Mouse (Mus musculus) mouse embryonic stem cell (cell line): Measurements from ENCODE around the gene Tstd2.

ENCODE experiments used
- in situ Hi-C, 2 experiments: fragments of 300-500 bp; cut with MboI; formaldehyde crosslinking; loops; 1 replicate in 1 of 2; 3 replicates in 1 of 2; pipeline ENCODE4 v1.14.3; 2019 to 2020; ENCODE audit warnings: low sequenced_read_pairs in 2 of 2, low pct_unique_long_range_greater_than_20kb in 1 of 2, mixed read lengths in 1 of 2; ENCODE audit not compliant: unreplicated experiment in 1 of 2

Tstd2 gene

DNA sequence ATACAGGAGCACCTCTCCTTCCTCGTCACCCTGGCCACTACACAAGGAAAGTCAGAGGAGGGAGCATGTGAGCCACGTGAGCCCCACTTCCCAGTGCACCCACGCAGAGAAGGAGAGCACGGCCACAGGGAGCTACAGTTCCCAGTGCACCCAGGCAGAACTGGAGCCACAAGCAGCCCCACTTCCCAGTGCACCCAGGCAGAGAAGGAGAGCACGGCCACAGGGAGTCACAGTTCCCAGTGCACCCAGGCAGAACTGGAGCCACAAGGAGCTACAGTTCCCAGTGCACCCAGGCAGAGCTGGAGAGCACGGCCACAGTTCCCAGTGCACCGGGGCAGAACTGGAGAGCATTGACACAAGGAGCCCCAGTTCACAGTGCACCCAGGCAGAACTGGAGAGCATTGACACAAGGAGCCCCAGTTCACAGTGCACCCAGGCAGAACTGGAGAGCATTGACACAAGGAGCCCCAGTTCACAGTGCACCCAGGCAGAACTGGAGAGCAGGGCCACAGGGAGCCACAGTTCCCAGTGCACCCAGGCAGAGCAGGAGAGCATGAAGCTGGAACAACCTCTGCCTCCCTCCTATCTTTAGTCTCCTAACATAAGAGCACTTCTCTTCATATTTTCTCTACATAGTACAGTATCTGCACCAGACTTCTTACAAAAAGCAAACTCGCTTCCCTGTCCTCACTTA is 9.0 kb downstream of the Tstd2 start:
- in situ Hi-C loops = loop anchor here in 1 of 2 experiments (10.0 kb wide), 1 partner anchor 55 kb away; no protein-coding TSS in a partner anchor

DNA sequence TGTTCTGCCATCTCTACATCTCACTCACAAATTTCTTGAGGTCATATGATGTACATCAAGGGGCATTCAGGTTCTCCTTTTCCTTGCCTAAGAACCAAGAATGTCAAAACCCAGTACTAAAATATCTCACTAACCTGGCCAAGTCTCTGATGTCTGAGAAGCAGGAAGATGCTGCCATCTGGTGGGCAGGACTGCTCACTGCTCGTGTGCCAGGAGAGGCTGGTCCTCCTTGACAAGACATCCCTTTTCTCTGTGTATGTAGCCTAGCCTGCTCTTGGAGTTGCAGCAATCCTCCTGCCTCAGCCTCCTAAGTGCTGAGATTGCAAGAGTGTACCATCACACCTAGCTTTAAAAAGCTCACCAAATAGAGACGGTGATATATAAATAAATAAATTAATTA is 12.0 kb downstream of the Tstd2 start:
- in situ Hi-C loops = no loop called here

DNA sequence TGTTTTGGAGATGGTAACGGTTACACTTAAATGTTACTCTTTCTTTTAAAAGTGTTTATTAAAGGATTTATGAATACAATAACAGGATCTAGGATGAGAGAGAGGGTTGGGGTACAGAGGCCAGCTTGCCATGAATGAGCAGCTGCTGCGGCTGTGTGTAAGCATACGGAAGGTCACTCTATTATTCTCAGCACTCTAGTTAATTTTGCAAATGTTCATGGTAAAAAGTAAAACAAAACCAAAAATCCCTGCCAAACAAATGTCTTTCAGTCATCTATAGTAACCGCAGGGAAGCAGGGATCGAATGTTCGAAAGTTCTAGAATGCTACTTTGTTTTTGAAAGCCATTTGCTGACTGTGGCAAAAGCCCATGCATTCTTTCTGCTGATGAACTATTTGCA is 15.1 kb downstream of the Tstd2 start:
- in situ Hi-C loops = no loop called here

DNA sequence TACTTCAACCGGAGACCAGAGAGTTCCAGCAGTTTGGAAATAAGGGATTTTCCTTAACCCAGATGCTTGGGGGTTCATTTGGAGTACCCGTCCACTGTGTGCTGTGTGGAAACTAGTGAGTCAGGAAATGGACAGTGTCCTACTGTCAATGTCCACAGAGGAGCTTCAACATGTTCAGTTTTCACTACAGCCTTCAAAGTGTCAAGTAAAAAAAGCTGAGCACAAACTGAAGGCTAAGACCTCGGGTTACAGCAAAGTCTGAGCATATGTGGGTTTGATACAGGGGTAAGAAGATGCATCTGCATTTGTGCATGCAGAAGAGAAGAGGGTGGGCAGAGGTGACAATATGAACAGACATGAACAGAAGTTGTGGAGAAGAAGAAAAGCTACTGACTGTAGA is 17.7 kb downstream of the Tstd2 start:
- in situ Hi-C loops = no loop called here

DNA sequence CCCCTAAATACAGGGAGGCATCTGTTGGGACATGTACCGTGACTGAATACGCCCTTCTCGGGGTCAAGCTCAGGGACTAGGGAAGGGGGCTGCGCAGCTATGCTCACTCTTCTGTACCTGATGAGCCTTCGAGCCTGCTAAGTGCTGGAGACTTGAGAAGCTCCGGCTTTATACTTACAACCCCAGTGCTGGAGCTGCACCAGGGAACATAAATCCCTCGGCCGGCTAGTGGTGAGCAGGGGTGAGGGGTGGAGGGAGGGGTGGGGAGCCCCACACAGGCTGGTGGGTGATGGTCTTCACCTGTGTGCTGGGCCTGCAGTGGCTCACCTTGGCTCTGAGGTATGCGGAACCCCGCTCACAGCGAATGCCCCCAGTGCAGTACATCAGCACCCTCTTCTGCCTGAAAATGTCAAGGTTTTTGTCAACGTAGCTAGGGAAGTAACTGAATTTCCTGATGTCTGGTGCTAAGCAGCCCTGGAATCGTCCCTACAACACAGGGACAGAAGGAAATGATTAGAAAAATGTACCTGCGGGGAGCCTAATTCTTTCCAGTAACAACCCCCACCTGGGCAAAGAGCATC is 18.9 kb downstream of the Tstd2 start:
- in situ Hi-C loops = no loop called here

DNA sequence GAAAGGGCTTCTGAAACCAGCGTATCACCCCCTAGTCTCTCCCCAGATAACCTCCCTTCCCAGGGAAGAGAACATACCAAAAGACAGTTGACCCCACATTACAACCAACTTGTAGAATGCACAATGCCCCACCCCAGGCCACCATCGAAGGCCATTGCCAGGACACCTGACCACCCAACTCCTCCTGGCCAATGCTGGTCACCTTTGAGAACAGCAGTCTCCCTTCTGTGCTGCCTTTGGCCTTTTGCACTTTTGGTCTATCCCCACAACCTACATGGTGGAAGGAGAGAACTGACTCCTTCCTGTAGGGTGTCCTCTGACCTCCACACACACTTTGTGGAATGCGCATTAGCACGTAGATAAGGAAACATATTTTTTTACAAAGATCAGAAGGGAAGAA is 21.0 kb downstream of the Tstd2 start:
- in situ Hi-C loops = no loop called here

DNA sequence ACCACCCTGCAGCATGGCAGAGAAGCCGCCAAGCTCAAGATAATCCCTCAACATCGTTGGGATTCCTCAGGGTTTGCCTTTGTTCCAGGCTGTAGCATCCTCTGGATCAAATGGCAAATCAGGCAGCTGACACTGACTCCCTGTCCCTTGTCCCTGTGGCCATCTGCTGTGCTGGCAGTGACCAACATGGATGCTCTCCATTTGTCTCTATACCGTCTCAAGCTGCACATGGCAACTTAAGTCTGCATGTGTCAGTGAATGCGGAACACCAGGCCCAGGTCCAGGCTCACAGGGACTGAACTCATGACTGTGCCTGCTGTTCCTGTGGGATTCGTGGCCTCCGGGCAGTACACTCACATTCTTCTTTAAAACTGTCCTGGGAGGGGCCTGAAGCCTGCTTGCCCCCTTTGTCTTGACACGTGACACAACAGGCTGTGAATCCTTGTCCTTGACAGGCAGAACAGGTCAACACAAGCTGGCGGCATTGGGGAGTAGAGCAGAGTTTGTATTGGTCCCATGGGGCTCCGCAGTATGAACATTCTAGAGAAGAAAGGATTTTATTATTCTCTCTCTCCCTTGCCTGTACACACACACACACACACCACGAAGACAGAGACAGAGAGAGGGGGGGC is 21.8 kb downstream of the Tstd2 start:
- in situ Hi-C loops = no loop called here

DNA sequence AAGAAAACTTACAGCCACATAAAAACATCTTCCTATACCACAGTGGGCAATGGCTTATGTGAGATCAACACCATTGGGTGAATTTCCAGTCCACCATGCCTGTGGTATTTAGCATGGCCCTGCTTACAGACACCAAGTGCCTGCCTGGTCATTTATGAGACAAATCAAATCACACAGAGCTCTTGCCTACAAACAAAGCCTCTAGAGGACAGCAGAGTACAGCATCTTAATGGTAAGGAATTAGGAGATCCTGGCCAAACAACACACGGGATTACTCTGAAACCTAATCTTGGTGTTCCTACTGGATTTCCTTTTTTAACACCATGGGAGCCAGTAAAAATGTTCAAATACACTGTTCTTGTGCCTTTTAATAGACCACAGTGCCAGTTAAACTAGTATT is 23.2 kb downstream of the Tstd2 start:
- in situ Hi-C loops = no loop called here

DNA sequence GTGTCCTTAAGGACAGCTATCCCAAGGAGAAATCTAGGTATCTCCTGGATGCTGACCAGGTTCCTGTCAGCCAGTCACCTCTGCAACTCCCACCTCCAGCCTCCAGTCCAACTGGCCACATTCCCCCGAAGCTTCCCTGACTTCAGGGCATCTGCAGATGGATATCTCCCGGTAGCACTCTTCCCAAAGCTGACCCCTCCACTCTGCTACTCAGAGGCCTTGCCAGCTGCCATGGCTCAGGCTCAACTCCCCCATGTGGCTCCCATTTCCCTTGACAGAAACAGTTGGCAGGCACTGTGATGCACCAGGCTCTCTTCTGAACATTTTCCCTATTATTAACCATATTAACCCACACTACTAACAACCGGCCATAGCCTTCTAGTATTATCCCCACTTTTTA is 27.1 kb downstream of the Tstd2 start:
- in situ Hi-C loops = no loop called here

DNA sequence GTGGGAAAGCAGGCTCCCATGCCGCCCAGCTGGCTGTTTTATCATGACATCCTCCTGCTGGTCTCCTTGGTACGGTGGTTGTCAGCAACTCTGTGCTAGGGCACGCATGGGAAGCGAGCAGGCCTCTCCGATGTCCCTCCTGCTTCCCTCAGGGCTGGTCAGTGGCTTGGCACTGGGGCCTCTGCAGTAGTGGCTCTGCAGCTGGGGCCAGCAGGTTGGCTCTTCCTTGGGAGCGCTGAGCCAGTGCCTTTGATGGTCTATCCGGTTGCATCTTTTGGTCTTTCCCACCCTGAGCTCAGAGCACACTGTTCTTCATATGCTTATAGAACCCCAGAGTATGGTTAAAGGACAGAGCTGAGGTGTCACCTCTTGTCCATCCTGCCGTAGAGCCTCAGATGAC is 28.4 kb downstream of the Tstd2 start:
- in situ Hi-C loops = no loop called here

DNA sequence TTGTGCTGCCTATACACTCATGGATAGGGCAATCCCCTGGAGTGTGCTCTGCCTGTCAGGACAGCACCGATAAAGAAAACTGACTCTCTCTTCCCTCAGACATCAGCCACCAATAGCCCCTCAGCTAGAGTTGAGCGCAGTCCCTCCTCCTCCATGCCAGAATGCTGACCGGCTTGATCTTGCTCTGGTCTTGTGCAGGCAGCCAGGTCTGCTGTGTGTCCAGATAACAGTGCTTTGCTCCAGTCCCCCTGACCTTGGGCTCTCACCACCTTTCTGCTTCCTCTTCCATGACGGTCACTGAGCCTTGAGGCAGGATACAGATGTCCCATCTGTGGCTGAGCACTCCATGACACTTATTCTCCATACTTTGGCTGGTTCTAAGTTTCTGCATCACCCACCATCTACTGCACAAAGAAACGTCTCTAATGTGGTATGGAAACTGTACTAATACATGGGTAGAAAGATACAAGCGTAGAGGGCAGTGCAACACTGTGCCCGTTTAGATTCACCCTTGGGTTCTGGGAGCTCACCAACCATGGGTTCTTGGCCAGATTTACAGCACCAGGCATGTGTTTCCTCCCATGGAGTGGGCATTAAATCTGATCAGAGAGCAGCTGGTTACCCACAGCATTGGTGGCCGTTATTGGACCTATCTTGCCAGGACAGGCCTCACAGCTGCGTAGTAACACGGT is 36.3 kb downstream of the Tstd2 start:
- in situ Hi-C loops = no loop called here

DNA sequence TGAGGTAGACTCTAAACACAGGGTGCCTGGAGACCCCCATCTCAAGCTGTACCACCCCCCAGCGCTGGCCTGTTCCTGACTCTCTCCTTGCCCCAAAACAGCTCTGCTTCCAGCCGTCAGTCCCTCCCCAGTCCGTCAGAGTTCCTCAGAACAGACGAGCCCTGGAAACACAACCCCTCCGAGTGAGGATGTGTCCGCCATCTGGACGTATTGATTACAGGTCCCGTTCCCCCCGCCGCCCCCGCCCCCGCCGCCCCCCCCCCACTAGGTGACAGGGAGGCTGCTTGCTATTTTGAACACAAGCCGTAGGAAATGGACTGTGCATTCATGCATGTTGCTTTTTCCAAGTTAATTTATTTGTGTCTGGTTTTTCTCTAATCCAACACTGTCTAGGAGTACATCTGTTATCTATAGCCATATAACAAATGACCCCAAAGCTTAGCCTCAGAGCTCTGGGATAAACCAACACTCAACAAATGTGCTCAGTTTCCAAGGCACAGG is 37.2 kb downstream of the Tstd2 start:
- in situ Hi-C loops = no loop called here

DNA sequence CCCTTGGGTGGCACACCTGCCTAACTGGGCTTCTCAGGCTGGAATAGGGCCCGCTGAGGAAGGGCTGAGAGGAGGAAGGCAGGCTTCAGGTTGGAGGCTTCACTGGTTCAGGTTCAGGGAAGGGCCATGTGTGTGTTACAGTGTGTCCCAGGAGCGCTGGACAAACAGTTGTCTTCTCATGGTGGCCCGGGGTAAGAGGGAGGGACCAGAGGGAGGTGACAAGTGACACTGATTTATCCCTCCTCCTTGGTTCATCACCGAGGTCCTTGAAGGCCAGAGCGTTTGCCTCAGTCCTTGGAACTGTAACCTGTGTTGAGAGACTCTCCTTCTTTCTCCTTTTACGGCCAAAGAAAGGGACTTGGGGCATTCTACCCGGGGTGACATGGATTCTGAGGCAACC is 38.0 kb downstream of the Tstd2 start:
- in situ Hi-C loops = no loop called here

DNA sequence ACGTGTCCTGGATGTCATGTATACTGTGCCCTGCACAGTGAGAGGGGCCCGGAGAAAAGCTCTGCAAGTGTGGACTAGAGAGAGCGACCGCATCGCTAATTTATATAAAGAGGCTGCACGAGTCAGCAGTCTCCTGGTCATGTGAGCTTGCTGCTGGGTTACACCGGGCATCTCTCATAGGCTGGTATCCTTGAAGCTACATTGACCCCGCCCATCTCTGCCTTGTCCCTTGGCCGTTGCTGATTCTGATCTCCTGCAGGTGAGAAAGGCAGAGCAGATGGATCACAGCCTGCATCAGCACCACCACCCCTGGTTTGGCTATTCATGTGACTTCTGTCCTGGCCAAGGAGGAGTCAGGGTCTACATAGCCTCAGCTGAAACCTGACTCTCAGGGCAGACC is 39.4 kb downstream of the Tstd2 start:
- in situ Hi-C loops = no loop called here

DNA sequence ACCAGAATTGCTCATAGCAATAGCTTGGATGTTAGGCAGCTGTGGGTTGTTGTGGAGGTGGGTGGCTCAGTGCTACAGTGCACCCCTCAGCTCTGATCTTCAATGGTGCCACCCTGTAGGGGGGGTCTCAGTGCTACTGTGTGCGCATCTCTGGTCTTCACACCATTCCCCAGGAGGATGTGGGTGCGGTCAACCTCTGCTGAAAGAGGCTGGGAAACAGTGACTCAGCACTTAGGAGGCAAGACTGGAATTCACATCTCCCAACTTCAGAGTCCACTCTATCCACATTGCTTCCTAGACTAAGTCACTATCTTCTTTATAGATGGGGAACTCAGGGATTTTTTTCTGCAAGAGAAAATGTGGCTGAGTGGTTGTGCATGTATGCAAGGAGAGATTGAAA is 40.9 kb downstream of the Tstd2 start:
- in situ Hi-C loops = no loop called here

DNA sequence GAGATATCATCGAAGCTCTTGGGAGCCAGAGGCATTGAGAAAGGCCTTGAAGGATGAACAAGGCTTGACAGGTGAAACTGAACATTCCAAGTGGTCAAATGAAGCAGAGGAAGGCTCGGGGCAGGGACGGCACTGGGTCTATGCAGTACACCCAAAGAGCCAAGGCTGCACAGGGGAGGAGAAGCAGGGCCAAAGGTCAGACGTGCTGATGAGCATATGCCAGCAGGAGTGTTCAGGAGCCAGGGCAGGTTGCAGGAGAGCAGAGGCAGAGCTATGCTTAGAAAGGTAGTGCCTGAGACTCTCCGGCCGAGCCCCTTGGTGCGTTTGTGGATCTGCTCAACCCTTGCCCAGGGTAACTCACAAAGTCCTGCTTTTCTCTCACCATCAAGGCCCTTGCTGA is 41.9 kb downstream of the Tstd2 start:
- in situ Hi-C loops = no loop called here

DNA sequence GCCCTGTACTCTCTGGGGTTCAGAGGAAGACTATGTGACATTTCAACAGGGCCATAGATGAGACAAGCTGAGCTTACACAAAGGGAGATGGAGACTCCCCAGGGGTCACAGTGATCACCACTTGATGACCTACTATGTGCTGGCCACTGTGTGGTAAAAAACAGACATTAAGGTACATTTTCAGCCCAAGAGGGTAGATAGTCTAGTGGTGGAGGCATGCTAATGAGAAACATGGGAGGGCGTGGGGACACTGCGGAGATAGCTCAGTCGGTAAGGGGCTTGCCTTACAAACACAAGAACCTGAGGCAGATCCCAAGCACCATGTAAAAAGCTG is 42.7 kb downstream of the Tstd2 start:
- in situ Hi-C loops = no loop called here

DNA sequence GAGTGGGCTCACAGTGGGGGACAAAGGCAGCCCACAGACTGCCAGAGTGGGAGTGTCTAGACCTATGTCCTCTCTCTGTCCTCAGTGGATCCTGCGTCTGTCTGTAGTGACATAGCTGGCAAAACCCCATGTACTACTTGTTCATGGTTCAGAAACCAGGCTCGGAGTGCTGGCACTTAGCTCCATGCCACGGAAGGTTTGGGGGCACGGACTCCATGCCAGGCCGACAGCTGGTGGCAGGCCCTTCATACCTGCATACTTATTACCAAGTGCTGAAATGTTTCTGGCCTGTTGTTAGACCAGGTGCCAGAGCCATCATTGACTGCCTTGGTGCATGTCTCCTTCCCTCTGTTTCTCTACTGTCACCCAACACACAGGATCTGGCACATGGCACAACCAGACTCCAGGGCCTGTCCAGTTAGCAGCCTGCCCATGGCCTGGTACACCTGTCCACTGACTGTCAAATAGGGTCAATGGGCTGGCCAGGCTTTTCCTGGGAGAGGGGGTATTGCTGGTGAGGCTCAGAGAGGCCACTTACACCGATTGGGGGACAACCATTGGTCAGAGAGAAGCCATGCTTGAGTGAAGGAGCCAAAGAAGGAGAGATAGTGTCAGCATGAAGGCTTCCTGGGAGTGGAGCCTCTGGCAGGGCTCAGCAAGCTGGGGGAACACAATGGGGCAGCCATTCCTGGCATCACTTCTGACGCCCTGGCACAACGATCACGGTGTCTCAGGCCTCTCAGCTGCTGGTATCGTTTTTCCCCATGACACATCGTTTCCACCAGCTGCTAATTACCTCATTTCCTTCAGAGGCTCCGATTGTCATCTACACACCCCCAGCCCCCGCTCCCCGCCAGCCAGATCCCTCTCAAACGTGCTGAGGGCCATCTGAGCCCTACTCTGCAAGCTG is 43.3 kb downstream of the Tstd2 start:
- in situ Hi-C loops = no loop called here
